Mouse (Mus musculus) embryo, embryonic 11 days (tissue): ENCODE measurements around the gene Dppa3.

Experiments
- DNase-seq: peaks from one replicate; pipeline ENCODE4 v3.0.0-alpha.2; 2015

The Dppa3 gene

GRCm38 (mm10) chr6:122626110-122626509 lies at the start of gene Dppa3:
TSS of gene Dppa3 (plus strand) at chr6:122626410.
- DNase-seq: no peak

DNA sequence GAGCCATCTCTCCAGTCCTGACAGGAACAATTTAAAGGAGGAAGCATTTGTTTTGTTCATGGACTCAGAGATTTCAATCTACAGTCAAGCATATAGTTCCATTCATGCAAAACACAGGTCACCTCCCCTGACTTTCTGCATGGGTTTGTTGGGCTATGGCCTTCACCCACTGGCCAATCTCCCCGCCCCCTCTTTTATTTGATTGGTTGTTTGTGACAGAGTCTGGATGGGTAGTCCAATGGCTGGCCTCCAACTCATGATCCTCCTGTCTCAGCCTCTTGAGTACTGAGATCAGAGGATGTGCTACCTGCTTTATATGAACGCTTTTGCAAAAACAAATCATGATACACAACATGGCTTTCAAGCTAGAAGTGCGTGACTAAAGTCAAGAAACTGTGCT lies 49.2 kb upstream of the Dppa3 start:
- DNase-seq: no peak

- DNase-seq: no peak
These were observed 47.1 kb upstream of the Dppa3 start for GRCm38 (mm10) chr6:122579086-122579485.

DNA sequence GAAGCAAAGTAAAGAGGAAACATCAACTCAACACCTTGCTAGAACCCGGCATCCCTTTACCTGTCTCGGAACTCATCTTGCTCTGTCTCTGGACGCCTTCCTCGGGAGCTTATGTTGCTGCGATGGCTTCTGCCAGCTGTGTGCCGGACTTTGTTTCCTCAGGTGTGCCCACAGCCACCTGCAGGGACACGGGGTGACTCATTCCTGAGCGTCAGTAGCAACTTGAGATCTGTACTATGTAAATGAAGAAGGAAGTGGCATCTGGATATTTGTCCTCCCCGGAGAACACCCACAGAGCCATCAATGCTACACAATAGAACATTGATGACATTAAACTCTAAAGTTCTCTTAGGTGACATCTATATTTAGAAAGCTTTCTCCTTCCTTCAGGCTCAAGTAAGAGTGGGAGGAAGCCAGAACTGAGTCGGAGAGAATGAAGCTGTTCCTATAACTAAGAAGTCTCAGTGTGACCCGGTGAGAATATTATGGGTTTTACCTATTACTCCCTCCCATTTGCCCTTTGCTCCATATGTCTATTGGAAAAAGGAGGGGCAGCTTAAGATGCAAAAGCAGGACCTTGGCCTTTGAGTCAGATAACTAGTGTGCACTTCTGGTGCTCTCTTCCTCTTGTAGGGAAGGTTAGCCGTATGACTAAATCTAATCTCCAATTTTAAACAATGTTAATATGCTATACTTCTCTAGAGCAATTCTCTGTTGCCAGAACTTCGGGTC lies 35.0 kb upstream of the Dppa3 start:
- DNase-seq: no peak

GRCm38 (mm10) chr6:122592905-122593304 lies 33.3 kb upstream of the Dppa3 start:
- DNase-seq: no peak

- peak; percentile 55 for DNase-seq
These were observed 30.6 kb upstream of the Dppa3 start for GRCm38 (mm10) chr6:122595637-122596036.

DNA sequence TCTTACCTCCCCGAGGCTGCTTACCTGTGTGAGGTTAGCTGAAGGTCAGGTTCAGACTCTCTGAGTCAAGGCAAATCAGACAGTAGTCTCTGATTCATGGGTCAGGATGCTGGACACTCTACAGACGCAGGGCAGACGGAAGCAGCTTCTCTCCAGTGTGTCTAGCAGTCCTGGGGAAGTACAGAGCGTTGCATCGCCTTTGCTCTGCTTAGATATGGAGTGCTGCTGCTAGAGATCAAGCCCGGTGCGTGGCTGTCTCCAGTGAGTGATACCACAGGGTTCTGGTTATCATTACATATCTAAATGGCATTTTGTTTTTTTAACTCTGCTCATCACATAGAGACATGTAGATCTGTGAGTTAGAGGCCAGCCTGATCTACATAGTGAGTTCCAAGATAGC lies 29.6 kb upstream of the Dppa3 start:
- no peak for DNase-seq

DNA sequence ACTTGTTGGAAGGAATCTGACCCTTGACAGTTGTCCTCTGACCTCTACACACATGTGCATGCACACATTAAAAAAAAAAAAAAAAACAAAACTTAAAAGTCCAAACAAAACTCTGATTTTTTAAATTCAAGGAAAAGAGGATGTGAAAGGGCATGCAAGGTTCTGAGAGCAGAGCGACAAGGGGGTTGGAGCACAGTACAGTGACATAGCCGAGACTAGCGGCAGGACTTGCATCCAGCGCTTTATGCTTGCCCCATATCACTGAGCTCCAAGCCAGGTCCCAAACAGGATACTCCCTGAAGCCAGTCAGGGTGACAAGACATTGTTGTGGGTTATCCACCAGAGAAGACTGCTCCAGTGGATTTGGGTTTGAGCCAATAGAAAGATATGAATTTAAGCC lies 28.2 kb upstream of the Dppa3 start:
- no peak for DNase-seq

- no peak for DNase-seq
These were observed 27.8 kb upstream of the Dppa3 start for GRCm38 (mm10) chr6:122598436-122598835.

GRCm38 (mm10) chr6:122599054-122599737 lies 27.0 kb upstream of the Dppa3 start:
- no peak for DNase-seq

GRCm38 (mm10) chr6:122600066-122600646 lies 26.1 kb upstream of the Dppa3 start:
- no peak for DNase-seq

GRCm38 (mm10) chr6:122601031-122601430 lies 25.2 kb upstream of the Dppa3 start:
- DNase-seq: no peak

DNA sequence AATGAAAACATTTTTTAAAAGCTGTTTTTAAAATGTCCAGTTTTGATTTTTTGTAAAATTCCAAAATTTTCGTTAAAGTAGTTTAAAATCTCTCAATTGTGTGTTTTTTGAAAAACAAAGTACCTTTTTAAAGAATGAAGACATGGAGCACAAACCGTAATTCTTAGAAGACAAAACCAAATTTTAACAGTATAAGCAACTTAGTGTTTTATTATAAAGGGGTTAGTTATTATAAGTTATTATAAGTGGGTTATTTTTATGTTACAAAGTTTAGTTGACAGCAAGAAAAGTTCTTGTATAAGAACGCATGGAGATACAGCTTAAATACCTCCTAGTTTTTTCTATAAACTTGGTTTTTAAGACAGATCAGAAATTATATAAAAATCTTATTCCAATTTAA lies 24.6 kb upstream of the Dppa3 start:
- DNase-seq: no peak

DNA sequence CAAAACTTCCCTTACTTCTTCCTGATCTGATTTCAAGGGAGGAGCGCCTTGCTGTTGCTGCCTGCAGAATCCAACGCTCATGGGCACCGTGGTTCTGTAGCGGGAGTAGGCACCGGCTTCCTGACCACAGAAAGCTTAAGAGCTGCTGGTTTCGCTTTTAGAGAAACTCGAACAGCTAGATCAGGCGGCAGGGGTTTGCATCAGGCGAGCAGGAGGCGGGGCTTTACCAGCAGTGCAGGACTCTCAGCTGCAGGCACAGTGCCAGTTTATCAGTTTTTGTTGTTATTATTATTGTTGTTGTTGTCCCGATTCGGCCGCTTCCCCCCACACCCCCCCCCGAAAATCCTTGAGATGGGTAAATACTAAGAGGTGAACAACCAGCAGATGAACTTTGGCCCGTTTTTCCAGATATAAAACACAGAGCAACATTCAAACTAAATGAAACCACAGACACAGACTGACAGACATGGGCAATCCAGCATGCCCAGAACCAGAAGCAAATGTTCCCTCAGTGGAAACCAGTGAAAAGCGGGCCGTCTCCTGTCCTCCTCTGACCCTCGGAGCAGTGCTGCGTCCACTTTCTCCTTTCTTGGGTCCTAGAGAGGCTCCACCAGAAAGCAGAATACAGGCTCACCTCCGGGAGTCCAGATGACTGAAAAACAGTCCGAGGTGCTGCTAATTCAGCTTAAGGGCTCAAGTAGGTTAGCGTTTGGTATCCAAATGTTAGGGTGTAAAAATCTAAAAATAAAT lies 23.8 kb upstream of the Dppa3 start, which contains the start of gene Apobec1:
Gene Apobec1 (minus strand): TSS at position 203 of the 750 bp plus-strand sequence.
- peak; percentile 82 for DNase-seq

GRCm38 (mm10) chr6:122602992-122603322 lies 23.3 kb upstream of the Dppa3 start:
- no peak for DNase-seq

- DNase-seq: no peak
These were observed 21.9 kb upstream of the Dppa3 start for GRCm38 (mm10) chr6:122604260-122604659.

DNA sequence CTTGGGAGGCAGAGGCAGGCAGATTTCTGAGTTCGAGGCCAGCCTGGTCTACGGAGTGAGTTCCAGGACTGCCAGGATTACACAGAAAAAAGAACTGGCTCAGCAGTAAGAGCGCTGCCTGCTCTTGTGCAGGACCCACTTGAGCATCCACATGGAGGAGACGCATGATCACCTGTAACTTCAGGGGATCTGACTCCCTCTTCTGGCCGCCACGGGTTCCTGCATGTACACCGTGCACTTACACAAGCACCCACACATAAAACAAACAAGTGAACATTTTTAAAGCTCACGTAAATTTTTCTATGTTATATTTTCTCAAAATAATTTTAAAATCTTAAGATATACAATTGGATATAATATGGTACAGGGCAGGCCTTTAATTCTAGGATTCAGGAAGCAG lies 20.7 kb upstream of the Dppa3 start:
- DNase-seq: no peak

DNA sequence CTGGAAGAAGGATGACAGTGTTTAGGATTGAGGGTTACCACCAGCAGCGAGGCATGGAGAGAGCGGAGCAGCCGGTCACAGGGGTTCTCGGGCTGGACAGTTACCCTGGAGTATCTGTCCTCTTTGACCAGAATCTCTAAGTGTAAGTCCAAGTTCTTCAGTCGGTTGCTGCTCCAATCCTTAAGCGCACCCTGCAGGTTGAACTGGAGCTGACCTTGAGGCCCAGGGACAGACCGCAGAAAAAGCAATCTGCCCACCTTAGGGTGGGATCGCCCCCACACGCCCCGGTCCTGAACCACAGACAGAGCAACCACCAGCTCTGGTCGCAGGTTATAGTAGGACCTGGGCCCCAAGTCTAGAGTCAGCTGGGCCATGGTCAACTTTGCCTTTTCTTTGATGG lies 19.5 kb upstream of the Dppa3 start:
- DNase-seq: no peak

GRCm38 (mm10) chr6:122607700-122608099 lies 18.5 kb upstream of the Dppa3 start:
- DNase-seq: no peak

DNA sequence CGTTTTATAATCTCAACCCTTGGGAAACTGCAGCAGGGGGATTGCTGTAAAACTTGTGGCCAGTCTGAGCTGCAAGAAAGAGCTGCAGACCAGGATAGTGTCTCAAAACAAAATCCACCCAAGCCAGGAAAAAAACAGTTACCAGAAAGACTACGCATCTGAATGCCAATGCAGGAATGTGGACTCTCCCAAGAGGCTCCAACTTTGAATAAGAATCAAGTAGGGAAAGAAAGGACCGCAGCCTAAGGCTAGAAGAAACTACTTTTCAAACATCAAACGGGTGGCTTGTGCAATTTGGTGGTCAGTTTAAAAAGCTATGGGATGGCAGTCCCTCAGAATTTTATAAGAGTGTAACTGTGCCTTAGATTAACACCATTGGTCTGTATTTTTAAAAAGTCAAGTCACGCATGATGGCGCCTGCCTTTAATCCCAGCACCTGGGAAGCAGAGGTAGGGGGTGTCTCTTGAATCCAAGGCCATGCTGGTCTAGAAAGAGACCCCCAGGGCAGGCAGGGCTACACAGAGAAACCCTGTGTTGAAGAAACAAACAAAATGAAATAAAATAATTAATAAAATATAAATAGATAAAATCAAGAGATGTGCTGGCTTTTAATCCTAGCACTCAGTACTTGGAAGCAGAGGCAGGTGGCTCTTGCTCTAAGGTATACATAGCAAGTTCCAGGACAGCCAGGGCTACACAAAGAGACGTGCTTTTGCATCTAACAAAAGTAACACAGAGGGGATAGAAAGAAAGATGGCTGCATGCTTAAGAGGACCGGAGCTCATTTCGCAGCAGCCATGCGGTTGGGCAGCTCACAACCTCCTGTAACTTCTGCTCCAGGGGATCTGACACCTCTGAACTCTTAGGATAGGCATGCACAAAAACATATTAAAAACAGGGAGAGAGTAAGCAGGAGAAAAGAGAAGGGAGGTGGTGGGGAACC lies 17.5 kb upstream of the Dppa3 start:
- no peak for DNase-seq

DNA sequence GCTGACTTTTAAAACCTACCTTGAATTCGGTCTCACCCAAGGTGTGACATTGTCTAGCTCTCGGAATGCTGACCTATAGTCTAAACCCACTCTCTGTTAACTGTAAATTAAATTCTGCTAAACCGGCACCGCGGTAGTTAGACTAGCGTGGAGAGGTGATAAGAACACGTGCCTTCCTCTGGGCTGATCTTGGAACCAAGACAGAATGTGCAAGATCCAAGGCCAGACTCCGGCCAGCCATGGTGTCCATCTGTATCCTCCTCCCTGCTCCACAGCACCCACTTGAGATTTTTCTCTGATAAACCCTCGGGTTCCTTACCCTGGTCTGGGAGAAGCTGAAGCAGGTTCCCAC lies 16.9 kb upstream of the Dppa3 start:
- DNase-seq: no peak

- no peak for DNase-seq
These were observed 16.4 kb upstream of the Dppa3 start, which contains the start of gene Gdf3 for GRCm38 (mm10) chr6:122609771-122610170. TSS of gene Gdf3 (minus strand) at chr6:122610087.
